Mouse (Mus musculus) midbrain, embryonic 16.5 days (tissue): ENCODE data around the gene Lhfpl5. TPM values are rescaled to one million over a fixed set of nuclear protein-coding genes. Genes with fewer than 3 reads are reported as not detected.

ENCODE experiments used
- ATAC-seq: fragments of 200-750 bp; cut with Nextera tagmentation; 2 replicates; pipeline ENCODE4 v1.8.0; 2017; ENCODE audit warnings: moderate TSS enrichment
- H3K27ac ChIP-seq: fragments of 300-500 bp; sonication (generic); 2 replicates; pipeline ENCODE4 v1.5.1; 2014; ENCODE audit warnings: mild to moderate bottlenecking, low read length, mixed read lengths
- H3K27me3 ChIP-seq: fragments of 300-500 bp; sonication (generic); 2 replicates; pipeline ENCODE4 v1.6.1; 2014; ENCODE audit warnings: low read depth, low read length, mixed read lengths; ENCODE audit not compliant: control insufficient read depth, insufficient read depth
- H3K36me3 ChIP-seq: fragments of 300-500 bp; sonication (generic); 2 replicates; pipeline ENCODE4 v1.6.1; 2014; ENCODE audit warnings: mild to moderate bottlenecking, low read length, moderate library complexity, mixed read lengths; ENCODE audit not compliant: control insufficient read depth, insufficient read depth
- H3K4me1 ChIP-seq: fragments of 300-500 bp; sonication (generic); 2 replicates; pipeline ENCODE4 v1.6.1; 2014; ENCODE audit warnings: mild to moderate bottlenecking, low read length, mixed read lengths; ENCODE audit not compliant: control insufficient read depth, insufficient read depth
- H3K4me2 ChIP-seq: fragments of 300-500 bp; sonication (generic); 2 replicates; pipeline ENCODE4 v1.6.1; 2014; ENCODE audit warnings: mild to moderate bottlenecking, low read length, mixed read lengths
- H3K4me3 ChIP-seq: fragments of 300-500 bp; sonication (generic); 2 replicates; pipeline ENCODE4 v1.5.1; 2014; ENCODE audit warnings: low read depth, mild to moderate bottlenecking, low read length, moderate library complexity, mixed read lengths
- H3K9ac ChIP-seq: fragments of 300-500 bp; sonication (generic); 2 replicates; pipeline ENCODE4 v1.6.1; 2014; ENCODE audit warnings: low read depth, low read length, mixed read lengths
- H3K9me3 ChIP-seq: fragments of 300-500 bp; sonication (generic); replicated peaks from 2 replicates; pipeline ENCODE4 v1.6.1; 2014; ENCODE audit warnings: mild to moderate bottlenecking, low read length, mixed read lengths; ENCODE audit not compliant: control insufficient read depth, poor library complexity, severe bottlenecking
- WGBS: fragments of 180-500 bp; shearing (Covaris S2); extraction: QIAGEN DNeasy Blood & Tissue Kit; methylation state at CpG from one replicate; pipeline ENCODE4 v1.1.7; 2014; 5-methylcytosine and 5-hydroxymethylcytosine counted together
- polyA plus RNA-seq: library from polyadenylated mRNA; unstranded; fragments of >200 nt; fragmentation: Nextera tagmentation; extraction: Ambion mirVana; gene quantifications from 2 replicates; pipeline ENCODE4 v1.2.1, GENCODE M21; 2015

The Lhfpl5 gene
- polyA plus RNA-seq: 13.1 and 16.6 TPM in 2 replicates

DNA sequence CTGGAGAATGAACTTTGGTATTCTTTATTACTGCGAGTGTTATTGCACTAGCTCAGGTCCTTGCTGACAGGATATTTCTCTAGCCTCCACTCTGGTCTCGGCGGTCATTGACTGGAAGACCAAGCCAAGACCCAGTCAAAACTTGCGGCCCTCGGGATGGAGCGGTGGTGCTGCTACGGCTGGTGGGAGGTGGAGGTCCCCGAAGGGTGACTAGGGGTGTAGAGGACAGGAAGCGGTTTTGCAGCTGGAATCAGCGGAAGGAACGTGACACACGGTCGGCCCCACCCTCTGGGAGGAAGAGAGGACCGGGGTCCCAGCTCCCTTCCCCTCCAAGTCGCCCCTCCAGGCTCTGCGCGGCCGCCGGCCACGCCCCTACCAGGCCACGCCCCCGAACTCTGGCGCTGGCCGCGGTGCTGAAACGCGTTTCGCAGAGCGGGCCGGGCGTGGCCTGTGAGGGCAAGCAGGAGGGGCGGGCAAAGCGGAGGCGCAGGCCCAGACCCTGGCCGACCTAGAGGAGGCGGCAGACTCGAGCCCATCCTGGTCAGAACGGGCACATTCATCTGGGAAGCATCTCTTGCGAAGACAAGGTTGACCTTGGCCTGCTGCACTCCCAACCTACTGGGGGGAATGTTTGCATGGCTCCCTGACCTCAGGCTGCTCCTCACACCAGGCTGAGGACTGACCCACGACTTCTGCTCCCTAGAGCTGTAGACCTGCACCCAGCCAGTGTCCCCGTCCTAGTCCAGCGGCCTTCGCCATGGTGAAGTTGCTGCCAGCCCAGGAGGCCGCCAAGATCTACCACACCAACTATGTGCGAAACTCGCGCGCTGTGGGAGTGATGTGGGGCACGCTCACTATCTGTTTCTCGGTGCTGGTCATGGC lies at the start of gene Lhfpl5:
Gene Lhfpl5, plus strand, starts transcription at position 398 of the 882 bp plus-strand sequence.
- Histone ChIP-seq H3K36me3 (no peaks in the 10 kb centered on the region), H3K9me3 (no peaks in the 10 kb centered on the region), H3K9ac (peak within 1 kb of the TSS; percentile 71), H3K4me2 (peak within 1 kb of the TSS; percentile 89), H3K27me3 (no peaks in the 10 kb centered on the region; the same call in 1 of the 2 replicates), H3K27ac (no peak within 1 kb of the TSS), H3K4me3 (peak within 1 kb of the TSS; percentile 50), H3K4me1 (peaks cover 7% of the 10 kb centered on the region; the same call in 1 of the 2 replicates)
- peak; percentile 81; the same call in 1 of the 2 replicates for ATAC-seq
- WGBS: 17% methylated on average over 46 of the region's 50 CpGs

GRCm38 (mm10) chr17:28527184-28528042 lies 48.0 kb upstream of the Lhfpl5 start:
- no peaks in the 10 kb centered on the region for H3K36me3 ChIP-seq
- H3K4me2 ChIP-seq: peak overlapping the region; percentile 38
- no peak overlapping the region for H3K4me3 ChIP-seq
- no peak for ATAC-seq
- H3K27ac ChIP-seq: 0 out of 2 replicates have a peak overlapping the region, but pooled peaks have one; percentile 22
- H3K27me3 ChIP-seq: no peaks in the 10 kb centered on the region
- no peaks in the 10 kb centered on the region for H3K9me3 ChIP-seq
- WGBS: 46% methylated on average over 12 of the region's 12 CpGs
- peaks cover 9% of the 10 kb centered on the region; the same call in 1 of the 2 replicates for H3K4me1 ChIP-seq
- 0 out of 2 replicates have a peak overlapping the region, but pooled peaks have one; percentile 11 for H3K9ac ChIP-seq

DNA sequence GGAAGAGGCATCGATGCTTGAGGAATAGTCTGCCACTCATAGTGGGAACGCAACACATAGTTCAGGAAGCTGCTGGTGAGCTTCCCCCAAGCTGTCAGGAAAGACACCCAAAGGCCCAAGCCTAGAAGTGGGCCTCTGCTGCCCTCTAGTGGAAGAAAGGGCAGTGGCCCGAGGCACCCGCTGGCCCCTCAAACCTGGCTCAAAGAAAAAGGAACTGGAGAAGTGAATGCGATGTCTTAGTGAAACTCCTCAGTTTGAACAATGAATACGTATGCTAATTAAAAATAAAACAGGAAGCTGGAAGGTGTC lies 47.4 kb upstream of the Lhfpl5 start:
- H3K27ac ChIP-seq: 0 out of 2 replicates have a peak overlapping the region, but pooled peaks have one; percentile 22
- H3K4me3 ChIP-seq: no peak overlapping the region
- WGBS: 1% methylated on average over 6 of the region's 6 CpGs
- H3K4me1 ChIP-seq: peaks cover 9% of the 10 kb centered on the region; the same call in 1 of the 2 replicates
- no peaks in the 10 kb centered on the region for H3K36me3 ChIP-seq
- ATAC-seq: peak; percentile 66; the same call in 1 of the 2 replicates
- peak overlapping the region; percentile 38 for H3K4me2 ChIP-seq
- no peaks in the 10 kb centered on the region for H3K9me3 ChIP-seq
- H3K9ac ChIP-seq: no peak overlapping the region
- H3K27me3 ChIP-seq: no peaks in the 10 kb centered on the region

- ATAC-seq: no peak
- Histone ChIP-seq H3K36me3 (no peaks in the 10 kb centered on the region), H3K4me2 (no peak overlapping the region), H3K4me3 (no peak overlapping the region), H3K27me3 (no peaks in the 10 kb centered on the region), H3K4me1 (peaks cover 5% of the 10 kb centered on the region; the same call in 1 of the 2 replicates), H3K27ac (no peak overlapping the region), H3K9me3 (no peaks in the 10 kb centered on the region), H3K9ac (no peak overlapping the region)
- 71% methylated on average over 4 of the region's 4 CpGs for WGBS
Measured at GRCm38 (mm10) chr17:28529116-28529515, 46.3 kb upstream of the Lhfpl5 start.

GRCm38 (mm10) chr17:28530506-28530905 lies 44.9 kb upstream of the Lhfpl5 start, which contains the start of gene Armc12:
Gene Armc12 (plus strand): TSS chr17:28530806.
- H3K36me3 ChIP-seq: no peaks in the 10 kb centered on the region
- no peak within 1 kb of the TSS for H3K4me2 ChIP-seq
- ATAC-seq: no peak
- H3K4me3 ChIP-seq: no peak within 1 kb of the TSS
- WGBS: 84% methylated on average over 6 of the region's 6 CpGs
- no peaks in the 10 kb centered on the region for H3K27me3 ChIP-seq
- H3K9ac ChIP-seq: no peak within 1 kb of the TSS
- no peak within 1 kb of the TSS for H3K27ac ChIP-seq
- peaks cover 5% of the 10 kb centered on the region; the same call in 1 of the 2 replicates for H3K4me1 ChIP-seq
- H3K9me3 ChIP-seq: no peaks in the 10 kb centered on the region

DNA sequence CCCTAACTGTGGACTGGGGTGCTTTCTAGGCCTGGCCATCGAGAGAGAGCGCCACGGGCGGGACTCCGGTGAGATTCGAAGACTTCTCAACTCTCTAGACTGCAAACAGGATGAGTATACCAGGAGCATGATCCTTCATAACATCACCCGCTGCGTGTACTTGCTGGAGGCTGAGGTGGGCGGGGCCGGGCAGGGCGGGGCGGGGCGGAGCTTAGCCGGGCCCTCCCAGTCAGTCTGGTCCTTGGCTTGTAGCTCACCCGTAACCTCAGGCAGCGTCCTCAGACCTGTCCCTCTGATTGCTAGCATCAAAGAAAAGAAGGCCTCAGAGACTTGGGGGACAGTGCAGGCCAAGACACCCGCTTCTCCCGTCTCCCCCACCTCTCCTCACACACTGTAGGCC lies 43.5 kb upstream of the Lhfpl5 start:
- Histone ChIP-seq H3K4me2 (no peak overlapping the region), H3K9ac (no peak overlapping the region), H3K4me3 (no peak overlapping the region), H3K4me1 (peaks cover 5% of the 10 kb centered on the region; the same call in 1 of the 2 replicates), H3K36me3 (no peaks in the 10 kb centered on the region), H3K27me3 (no peaks in the 10 kb centered on the region), H3K27ac (no peak overlapping the region), H3K9me3 (no peaks in the 10 kb centered on the region)
- 20% methylated on average over 18 of the region's 18 CpGs for WGBS
- no peak for ATAC-seq

- no peak overlapping the region for H3K4me3 ChIP-seq
- no peak overlapping the region for H3K9ac ChIP-seq
- peaks cover 3% of the 10 kb centered on the region; the same call in 1 of the 2 replicates for H3K4me1 ChIP-seq
- WGBS: 86% methylated on average over 7 of the region's 7 CpGs
- H3K27ac ChIP-seq: no peak overlapping the region
- H3K36me3 ChIP-seq: no peaks in the 10 kb centered on the region
- no peaks in the 10 kb centered on the region for H3K9me3 ChIP-seq
- no peak overlapping the region for H3K4me2 ChIP-seq
- ATAC-seq: no peak
- no peaks in the 10 kb centered on the region for H3K27me3 ChIP-seq
Measured at GRCm38 (mm10) chr17:28532557-28532956, 42.9 kb upstream of the Lhfpl5 start.

DNA sequence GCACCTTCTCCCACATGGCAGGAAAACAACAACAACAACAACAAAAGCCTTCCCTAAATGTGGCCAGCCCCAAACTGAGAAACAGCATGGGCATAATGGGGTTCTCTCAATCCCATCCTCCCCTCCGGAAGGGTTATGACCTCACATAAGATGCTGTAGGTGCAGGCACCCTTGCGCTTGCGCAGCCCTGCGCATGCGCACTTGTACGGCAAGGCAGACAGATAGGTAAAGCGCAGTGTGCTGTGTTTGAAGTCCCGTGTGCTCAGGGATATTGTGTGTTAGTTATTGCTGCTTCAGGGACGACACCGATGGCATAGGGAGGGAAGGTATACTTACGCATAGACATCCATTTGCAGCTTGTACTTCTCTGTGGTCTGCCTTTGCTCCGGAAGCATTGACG lies 42.1 kb upstream of the Lhfpl5 start:
- H3K4me3 ChIP-seq: no peak overlapping the region
- H3K4me2 ChIP-seq: no peak overlapping the region
- no peaks in the 10 kb centered on the region for H3K4me1 ChIP-seq
- 93% methylated on average over 13 of the region's 13 CpGs for WGBS
- H3K9me3 ChIP-seq: no peaks in the 10 kb centered on the region; the same call in 1 of the 2 replicates
- H3K27me3 ChIP-seq: no peaks in the 10 kb centered on the region
- H3K27ac ChIP-seq: no peak overlapping the region
- no peak for ATAC-seq
- no peaks in the 10 kb centered on the region for H3K36me3 ChIP-seq
- H3K9ac ChIP-seq: no peak overlapping the region
